Mouse (Mus musculus) MEL (cell line): ENCODE data around the gene Vmn1r237. TPM values are rescaled to one million over a fixed set of nuclear protein-coding genes. Genes with fewer than 3 reads are reported as not detected.

Experiments used
- DNase-seq: peaks from one replicate; pipeline ENCODE4 v3.0.0; 2011; ENCODE audit warnings: low read depth, low spot score
- H3K27ac ChIP-seq: 2 replicates; pipeline ENCODE4 v1.5.1; 2012; ENCODE audit warnings: low read depth, mild to moderate bottlenecking, control low read depth, low read length, moderate library complexity; ENCODE audit not compliant: control insufficient read depth
- H3K27me3 ChIP-seq, 2 experiments: fragments of 150-350 bp in 1 of 2; sonication (generic) in 1 of 2; 2 replicates each; pipeline ENCODE4 v1.6.1; 2012; ENCODE audit warnings: low read length in 2 of 2, mild to moderate bottlenecking in 2 of 2, improper control_type of control experiment in 1 of 2, moderate library complexity in 1 of 2; ENCODE audit not compliant: insufficient read depth in 2 of 2, control insufficient read depth in 1 of 2
- H3K36me3 ChIP-seq, 2 experiments: 2 replicates each; pipeline ENCODE4 v1.6.1; 2012 to 2014; ENCODE audit warnings: low read length in 2 of 2, improper control_type of control experiment in 1 of 2, inconsistent platforms in 1 of 2, mild to moderate bottlenecking in 1 of 2; ENCODE audit not compliant: insufficient read depth in 2 of 2, control insufficient read depth in 1 of 2
- H3K4me1 ChIP-seq, 2 experiments: fragments of 150-350 bp in 1 of 2; sonication (generic) in 1 of 2; 2 replicates each; pipeline ENCODE4 v1.6.1; 2012; ENCODE audit warnings: low read length in 2 of 2, improper control_type of control experiment in 1 of 2, mild to moderate bottlenecking in 1 of 2; ENCODE audit not compliant: insufficient read depth in 2 of 2, control insufficient read depth in 1 of 2
- H3K4me3 ChIP-seq, 2 experiments: fragments of 150-350 bp in 1 of 2; sonication (generic) in 1 of 2; 2 replicates each; pipeline ENCODE4 v1.5.1; 2012; ENCODE audit warnings: low read depth in 2 of 2, low read length in 2 of 2, mild to moderate bottlenecking in 2 of 2, moderate library complexity in 2 of 2, control low read depth in 1 of 2, improper control_type of control experiment in 1 of 2; ENCODE audit not compliant: control insufficient read depth in 1 of 2, insufficient read depth in 1 of 2
- H3K79me2 ChIP-seq: 2 replicates; pipeline ENCODE4 v1.6.1; 2012; ENCODE audit warnings: mild to moderate bottlenecking, low read length, moderate library complexity; ENCODE audit not compliant: control insufficient read depth, poor library complexity, insufficient read depth
- H3K9ac ChIP-seq: 2 replicates; pipeline ENCODE4 v1.6.1; 2012; ENCODE audit warnings: low read depth, mild to moderate bottlenecking, control low read depth, low read length, moderate library complexity; ENCODE audit not compliant: control insufficient read depth, poor library complexity, severe bottlenecking
- H3K9me3 ChIP-seq: fragments of 150-350 bp; sonication (generic); replicated peaks from 2 replicates; pipeline ENCODE4 v1.6.1; 2012; ENCODE audit warnings: mild to moderate bottlenecking, low read length, improper control_type of control experiment, moderate library complexity; ENCODE audit not compliant: insufficient read depth
- CHD1 ChIP-seq: IDR thresholded peaks from 2 replicates; pipeline ENCODE4 v1.6.1; 2012; ENCODE audit warnings: low read depth, mild to moderate bottlenecking, inconsistent platforms, low read length, improper control_type of control experiment
- CTCF ChIP-seq, 3 experiments: IDR thresholded peaks in 2 of 3; conservative IDR thresholded peaks in 1 of 3; 2 replicates each; pipeline ENCODE4 v1.5.1; 2011 to 2012; ENCODE audit warnings: low read length in 3 of 3, low read depth in 2 of 3, mild to moderate bottlenecking in 2 of 3, improper control_type of control experiment in 1 of 3, inconsistent platforms in 1 of 3, mixed read lengths in 1 of 3, moderate library complexity in 1 of 3; ENCODE audit not compliant: control insufficient read depth in 1 of 3, insufficient read depth in 1 of 3, poor library complexity in 1 of 3, severe bottlenecking in 1 of 3
- E2F4 ChIP-seq: IDR thresholded peaks from 2 replicates; pipeline ENCODE4 v1.6.1; 2011; ENCODE audit warnings: low read depth, low read length, improper control_type of control experiment, borderline replicate concordance
- ELF1 ChIP-seq: IDR thresholded peaks from 2 replicates; pipeline ENCODE4 v1.6.1; 2014; ENCODE audit warnings: low read depth, mild to moderate bottlenecking, inconsistent platforms, low read length, improper control_type of control experiment, moderate library complexity
- EP300 ChIP-seq, 2 experiments: IDR thresholded peaks; 2 replicates each; pipeline ENCODE4 v1.6.1; 2011; ENCODE audit warnings: improper control_type of control experiment in 2 of 2, low read length in 2 of 2, low read depth in 1 of 2, mild to moderate bottlenecking in 1 of 2
- ETS1 ChIP-seq: IDR thresholded peaks from 2 replicates; pipeline ENCODE4 v1.6.1; 2012; ENCODE audit warnings: low read depth, mild to moderate bottlenecking, inconsistent platforms, low read length, improper control_type of control experiment, moderate library complexity
- JUND ChIP-seq: IDR thresholded peaks from 2 replicates; pipeline ENCODE4 v1.6.1; 2011; ENCODE audit warnings: low read depth, mild to moderate bottlenecking, improper control_type of control experiment, low read length
- KAT2A ChIP-seq: conservative IDR thresholded peaks from 2 replicates; pipeline ENCODE4 v1.6.1; 2012; ENCODE audit warnings: low read depth, low read length, improper control_type of control experiment, inconsistent platforms
- MAZ ChIP-seq: IDR thresholded peaks from 2 replicates; pipeline ENCODE4 v1.6.1; 2012; ENCODE audit warnings: low read depth, mild to moderate bottlenecking, inconsistent platforms, low read length, improper control_type of control experiment
- MYB ChIP-seq: IDR thresholded peaks from 2 replicates; pipeline ENCODE4 v1.6.1; 2011; ENCODE audit warnings: mild to moderate bottlenecking, low read depth, low read length, improper control_type of control experiment
- NRF1 ChIP-seq: IDR thresholded peaks from 2 replicates; pipeline ENCODE4 v1.6.1; 2014; ENCODE audit warnings: low read depth, mild to moderate bottlenecking, inconsistent platforms, low read length, improper control_type of control experiment, moderate library complexity; ENCODE audit not compliant: poor library complexity, insufficient read depth, severe bottlenecking
- POLR2A ChIP-seq, 2 experiments: IDR thresholded peaks; 2 replicates each; pipeline ENCODE4 v1.6.1; 2011 to 2012; ENCODE audit warnings: low read length in 2 of 2, mild to moderate bottlenecking in 2 of 2, control low read depth in 1 of 2, improper control_type of control experiment in 1 of 2, low read depth in 1 of 2, moderate library complexity in 1 of 2; ENCODE audit not compliant: control insufficient read depth in 1 of 2, insufficient read depth in 1 of 2, poor library complexity in 1 of 2
- POLR2AphosphoS2 ChIP-seq: IDR thresholded peaks from 2 replicates; pipeline ENCODE4 v1.6.1; 2011; ENCODE audit warnings: low read length, improper control_type of control experiment
- RAD21 ChIP-seq: IDR thresholded peaks from 2 replicates; pipeline ENCODE4 v1.6.1; 2011; ENCODE audit warnings: mild to moderate bottlenecking, low read depth, low read length, improper control_type of control experiment
- RCOR1 ChIP-seq: IDR thresholded peaks from 2 replicates; pipeline ENCODE4 v1.6.1; 2012; ENCODE audit warnings: low read depth, mild to moderate bottlenecking, inconsistent platforms, low read length, improper control_type of control experiment
- SIN3A ChIP-seq: IDR thresholded peaks from 2 replicates; pipeline ENCODE4 v1.6.1; 2012; ENCODE audit warnings: low read length, improper control_type of control experiment, inconsistent platforms
- SMC3 ChIP-seq: IDR thresholded peaks from 2 replicates; pipeline ENCODE4 v1.6.1; 2011; ENCODE audit warnings: low read depth, low read length, improper control_type of control experiment
- USF1 ChIP-seq: IDR thresholded peaks from 2 replicates; pipeline ENCODE4 v1.6.1; 2014; ENCODE audit warnings: low read depth, mild to moderate bottlenecking, inconsistent platforms, low read length, improper control_type of control experiment, moderate library complexity
- ZC3H11A ChIP-seq: IDR thresholded peaks from 2 replicates; pipeline ENCODE4 v1.6.1; 2012; ENCODE audit warnings: low read depth, mild to moderate bottlenecking, inconsistent platforms, low read length, improper control_type of control experiment
- polyA plus RNA-seq, 2 experiments: library from polyadenylated mRNA; stranded (reverse) in 1 of 2; unstranded in 1 of 2; fragments of >175 nt in 1 of 2; fragments of >200 nt in 1 of 2; gene quantifications; 2 replicates each; pipeline versions ENCODE4 v1.2.1 to v1.2.4; 2012; ENCODE audit warnings: low replicate concordance in 2 of 2, low read depth in 1 of 2; ENCODE audit not compliant: insufficient read length in 2 of 2, insufficient read depth in 1 of 2, missing spikeins in 1 of 2
- total RNA-seq: library from RNA; depleted of rRNA; stranded (reverse); fragments of 300-350 nt; gene quantifications from 2 replicates; pipeline ENCODE4 v1.2.3, GENCODE M21; 2012; rRNA removed

Vmn1r237 gene
- not detected in 2 replicates for total RNA-seq
- not detected for polyA plus RNA-seq

- Histone ChIP-seq H3K4me3 (no peak within 1 kb of the TSS), H3K36me3 (no peaks in the 10 kb centered on the region), H3K79me2 (no peaks in the 10 kb centered on the region), H3K9ac (no peak within 1 kb of the TSS), H3K27ac (no peak within 1 kb of the TSS), H3K4me1 (no peaks in the 10 kb centered on the region), H3K9me3 (no peaks in the 10 kb centered on the region), H3K27me3 (no peaks in the 10 kb centered on the region)
- DNase-seq = no peak
- no peak for TF ChIP-seq MYB
- no peak for TF ChIP-seq E2F4
- TF ChIP-seq KAT2A = no peak
- TF ChIP-seq RAD21 = no peak
- no peak for TF ChIP-seq MAZ
- no peak for TF ChIP-seq EP300 (IDR thresholded peaks at IDR 0.05; ENCODE audit: low read depth in 1 of 2, low read length in 2 of 2)
- TF ChIP-seq NRF1 = no peak
- TF ChIP-seq ETS1 = no peak
- no peak for TF ChIP-seq POLR2AphosphoS2
- TF ChIP-seq RCOR1 = no peak
- TF ChIP-seq USF1 = no peak
- no peak for TF ChIP-seq SIN3A
- no peak for TF ChIP-seq POLR2A (IDR thresholded peaks at IDR 0.05; ENCODE audit: control insufficient read depth in 1 of 2, insufficient read depth in 1 of 2, low read depth in 1 of 2, low read length in 2 of 2, poor library complexity in 1 of 2)
Measured at GRCm38 (mm10) chr17:21311565-21311964, at the start of gene Vmn1r237. Vmn1r237 (plus strand) TSS chr17:21311865.

GRCm38 (mm10) chr17:21272103-21272502, 39.6 kb upstream of the Vmn1r237 start:
- Histone ChIP-seq H3K9me3 (no peaks in the 10 kb centered on the region), H3K4me1 (no peaks in the 10 kb centered on the region), H3K79me2 (no peaks in the 10 kb centered on the region), H3K27me3 (peaks cover 0 to 11% of the 10 kb centered on the region in 2 experiments; a peak in 3 of 4 replicates), H3K27ac (no peak overlapping the region), H3K9ac (no peak overlapping the region), H3K36me3 (no peaks in the 10 kb centered on the region)
- TF ChIP-seq ZC3H11A (peak; percentile 82), ELF1 (no peak), RAD21 (peak; percentile 80), MAZ (no peak), EP300 (IDR thresholded peaks at IDR 0.05; ENCODE audit: low read depth in 1 of 2, low read length in 2 of 2) (no peak), SMC3 (peak; percentile 96), RCOR1 (no peak), JUND (no peak), SIN3A (no peak), E2F4 (no peak), CHD1 (no peak), CTCF (IDR thresholded peaks at IDR 0.05 in 2 of 3, conservative IDR thresholded peaks at IDR 0.05 in 1 of 3; ENCODE audit: control insufficient read depth in 1 of 3, insufficient read depth in 1 of 3, low read depth in 2 of 3, low read length in 3 of 3, poor library complexity in 1 of 3, severe bottlenecking in 1 of 3) (peak; percentile 26 to 83 (median 38); a peak in 5 of 6 replicates), NRF1 (no peak)
- TF ChIP-seq, all 39 proteins: peak for 4
- H3K4me3 ChIP-seq = no peak overlapping the region
- DNase-seq = peak; percentile 81
